Mouse (Mus musculus) forebrain, embryonic 10.5 days (tissue): Measurements from ENCODE around the gene Rreb1. TPM values are rescaled to one million over a fixed set of nuclear protein-coding genes. Genes with fewer than 3 reads are reported as not detected.

Source experiments
- DNase-seq: peaks from one replicate; pipeline ENCODE4 v3.0.0-alpha.2; 2017; ENCODE audit warnings: low spot score; ENCODE audit errors: extremely low spot score
- H3K27ac ChIP-seq: fragments of 300-500 bp; sonication (generic); 2 replicates; pipeline ENCODE4 v1.5.1; 2016; ENCODE audit warnings: mild to moderate bottlenecking
- H3K27me3 ChIP-seq: fragments of 300-500 bp; sonication (generic); 2 replicates; pipeline ENCODE4 v1.6.1; 2016; ENCODE audit warnings: mild to moderate bottlenecking; ENCODE audit not compliant: poor library complexity, severe bottlenecking
- H3K36me3 ChIP-seq: fragments of 300-500 bp; sonication (generic); replicated peaks from 2 replicates; pipeline ENCODE4 v1.6.1; 2016; ENCODE audit warnings: mild to moderate bottlenecking, moderate library complexity
- H3K4me1 ChIP-seq: fragments of 300-500 bp; sonication (generic); 2 replicates; pipeline ENCODE4 v1.6.1; 2016
- H3K4me3 ChIP-seq: fragments of 300-500 bp; sonication (generic); 2 replicates; pipeline ENCODE4 v1.5.1; 2016; ENCODE audit warnings: mild to moderate bottlenecking, moderate library complexity
- H3K9me3 ChIP-seq: fragments of 300-500 bp; sonication (generic); 2 replicates; pipeline ENCODE4 v1.6.1; 2016; ENCODE audit warnings: mild to moderate bottlenecking, moderate library complexity
- WGBS: fragments of 180-500 bp; shearing (Covaris S2); methylation state at CpG from one replicate; pipeline ENCODE4 v1.1.7; 2016; 5-methylcytosine and 5-hydroxymethylcytosine counted together
- polyA plus RNA-seq: library from polyadenylated mRNA; unstranded; fragments of >200 nt; fragmentation: Nextera tagmentation; extraction: Ambion mirVana; gene quantifications from 2 replicates; pipeline ENCODE4 v1.2.1, GENCODE M21; 2016

The Rreb1 gene
- polyA plus RNA-seq, 1 experiment from 2014 or later: 6.6 TPM

DNA sequence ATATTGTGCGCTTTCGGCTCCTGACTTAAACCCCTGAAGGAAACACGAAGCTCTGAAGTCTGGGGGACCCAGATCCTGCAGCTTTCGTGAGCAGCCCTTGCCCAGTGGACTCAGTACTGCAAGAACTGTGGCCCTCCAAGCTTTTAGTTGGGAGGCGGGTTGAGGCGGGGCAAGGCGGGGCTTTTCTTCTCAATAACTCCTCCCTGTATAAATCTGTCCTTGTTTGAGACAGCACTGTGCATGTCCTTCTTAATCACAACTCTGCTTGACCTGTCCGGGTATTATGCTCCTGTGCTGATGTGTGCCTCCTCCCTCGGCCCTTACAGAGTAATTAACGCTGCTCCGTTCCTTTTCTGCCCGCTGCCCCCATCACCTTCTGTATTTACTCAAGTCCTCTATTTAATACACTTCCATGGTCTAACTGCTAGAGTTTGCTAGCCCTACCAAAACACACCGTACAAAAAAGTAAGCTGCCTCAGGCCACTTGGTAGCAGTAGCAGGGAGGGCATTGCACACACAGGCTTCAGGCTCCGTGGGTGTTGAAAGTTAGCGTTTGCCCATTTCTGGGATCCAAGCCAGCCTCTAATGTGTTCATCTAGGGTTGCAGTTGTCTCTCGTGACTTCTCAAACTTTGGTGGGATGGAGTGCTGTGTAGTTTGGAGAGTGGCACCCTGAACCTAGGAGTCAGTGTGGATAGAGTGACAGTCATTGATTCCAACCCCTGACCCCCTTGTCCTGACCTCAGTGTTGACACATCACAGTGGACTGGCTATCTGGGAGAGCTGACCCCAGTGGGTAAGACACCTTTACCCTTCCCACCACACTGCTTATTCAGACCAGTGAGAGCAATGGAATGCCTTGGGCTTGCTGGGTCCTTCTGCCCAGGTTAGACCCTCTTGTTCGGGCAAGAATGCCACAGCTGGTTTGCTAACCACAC, 164.0 kb downstream of the Rreb1 start:
- WGBS: 66% methylated on average over 17 of the region's 17 CpGs
- H3K36me3 ChIP-seq: peaks cover 10% of the 10 kb centered on the region
- no peak overlapping the region for H3K4me3 ChIP-seq
- peak overlapping the region; percentile 35; the same call in 1 of the 2 replicates for H3K27ac ChIP-seq
- peaks cover 11% of the 10 kb centered on the region for H3K4me1 ChIP-seq
- DNase-seq: no peak
- H3K9me3 ChIP-seq: no peaks in the 10 kb centered on the region
- H3K27me3 ChIP-seq: no peaks in the 10 kb centered on the region

DNA sequence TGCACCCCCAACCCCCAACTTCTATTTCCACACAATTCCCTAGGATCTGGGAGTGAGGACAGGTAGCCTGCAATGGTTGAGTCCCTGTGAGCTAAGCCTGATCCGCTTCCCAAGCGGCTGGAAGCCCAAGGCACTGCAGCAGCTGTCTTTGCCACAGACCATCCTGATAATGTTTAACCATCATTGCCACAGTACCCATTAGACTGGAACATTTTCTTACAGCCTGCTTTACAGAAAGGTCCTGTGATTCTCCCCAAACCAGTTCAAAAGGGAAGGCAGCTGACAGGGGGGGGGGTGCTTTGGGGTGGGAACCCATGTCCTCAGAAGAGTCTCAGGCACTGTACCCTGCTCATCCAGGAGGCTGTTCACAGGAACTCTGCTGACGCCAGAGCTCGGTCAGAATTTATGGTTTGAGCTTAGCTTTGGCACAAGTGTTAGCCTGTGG, 164.7 kb downstream of the Rreb1 start:
- H3K36me3 ChIP-seq: peaks cover 16% of the 10 kb centered on the region
- 84% methylated on average over 4 of the region's 4 CpGs for WGBS

DNA sequence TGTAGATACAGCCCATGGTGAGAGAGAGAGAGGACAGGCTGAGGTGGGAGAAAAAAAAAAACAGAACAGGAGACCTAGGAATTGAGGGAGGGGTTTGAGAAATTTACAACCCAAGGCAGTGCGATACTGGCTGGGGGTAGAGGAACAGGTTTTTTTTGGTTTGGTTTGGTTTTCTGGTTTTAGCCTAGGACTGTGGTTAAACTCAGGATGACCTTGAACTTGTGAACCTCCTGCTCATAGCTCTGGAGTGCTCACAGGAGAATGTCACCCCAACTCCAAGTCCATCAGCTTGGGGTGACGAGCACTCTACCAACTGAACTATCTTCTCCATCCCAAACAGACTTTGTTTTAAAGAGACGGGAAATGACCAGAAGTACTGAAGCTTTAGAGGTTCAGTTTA, 165.3 kb downstream of the Rreb1 start:
- no peaks in the 10 kb centered on the region for H3K9me3 ChIP-seq
- H3K27ac ChIP-seq: no peak overlapping the region
- 92% methylated on average over 3 of the region's 3 CpGs for WGBS
- peaks cover 18% of the 10 kb centered on the region for H3K36me3 ChIP-seq
- peaks cover 13% of the 10 kb centered on the region for H3K4me1 ChIP-seq
- DNase-seq: no peak
- H3K27me3 ChIP-seq: no peaks in the 10 kb centered on the region
- H3K4me3 ChIP-seq: no peak overlapping the region

More for the DNA sequence above, 164.7 kb downstream of the Rreb1 start:
- no peak overlapping the region for H3K27ac ChIP-seq
- no peaks in the 10 kb centered on the region for H3K9me3 ChIP-seq
- no peak for DNase-seq
- peaks cover 11% of the 10 kb centered on the region for H3K4me1 ChIP-seq
- H3K4me3 ChIP-seq: no peak overlapping the region
- H3K27me3 ChIP-seq: no peaks in the 10 kb centered on the region

DNA sequence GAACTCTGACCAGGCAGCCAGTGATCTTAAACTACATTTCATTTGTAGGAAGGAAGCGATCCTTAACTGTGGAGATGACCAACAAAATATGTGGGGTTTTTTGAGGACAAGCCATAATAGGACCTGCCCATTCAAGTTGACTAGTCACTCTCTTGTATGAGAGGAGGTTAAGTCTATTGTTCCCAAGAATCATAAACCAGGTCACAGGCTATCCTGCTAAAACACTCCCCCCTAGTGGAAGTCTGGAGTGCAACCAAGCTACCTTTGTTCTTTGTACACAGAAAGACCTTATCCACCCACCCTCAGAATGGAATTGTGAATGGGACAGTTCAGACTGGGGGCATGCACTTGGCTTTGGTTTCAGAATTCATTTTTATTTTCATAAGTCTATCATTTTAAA, 166.1 kb downstream of the Rreb1 start:
- 73% methylated on average over 1 of the region's 1 CpGs for WGBS
- H3K27ac ChIP-seq: no peak overlapping the region
- H3K9me3 ChIP-seq: no peaks in the 10 kb centered on the region
- peaks cover 18% of the 10 kb centered on the region for H3K4me1 ChIP-seq
- H3K27me3 ChIP-seq: no peaks in the 10 kb centered on the region
- DNase-seq: no peak
- peaks cover 25% of the 10 kb centered on the region for H3K36me3 ChIP-seq
- no peak overlapping the region for H3K4me3 ChIP-seq

DNA sequence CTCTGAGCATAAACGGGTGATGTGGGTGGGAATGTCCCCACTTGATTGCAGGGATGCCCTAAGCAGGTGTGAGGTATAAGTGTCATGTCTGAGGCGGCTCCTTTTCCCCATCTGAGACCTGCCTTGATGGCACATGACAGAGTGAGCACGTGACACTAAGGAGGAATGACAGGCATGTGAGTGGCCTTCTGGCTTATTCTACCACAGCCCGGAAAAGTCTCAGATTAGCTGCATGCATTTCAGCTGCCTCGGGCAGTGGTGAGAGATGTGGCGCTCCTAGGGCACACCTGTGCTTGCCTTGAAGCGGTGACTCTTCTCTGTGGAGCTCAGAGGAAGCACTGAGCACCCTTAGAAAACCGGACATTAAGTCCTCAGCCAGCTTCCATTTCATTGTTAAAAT, 167.2 kb downstream of the Rreb1 start:
- H3K4me1 ChIP-seq: peaks cover 18% of the 10 kb centered on the region
- no peak overlapping the region for H3K27ac ChIP-seq
- 81% methylated on average over 8 of the region's 8 CpGs for WGBS
- peaks cover 31% of the 10 kb centered on the region for H3K36me3 ChIP-seq
- DNase-seq: no peak
- no peaks in the 10 kb centered on the region for H3K27me3 ChIP-seq
- no peaks in the 10 kb centered on the region for H3K9me3 ChIP-seq
- no peak overlapping the region for H3K4me3 ChIP-seq

DNA sequence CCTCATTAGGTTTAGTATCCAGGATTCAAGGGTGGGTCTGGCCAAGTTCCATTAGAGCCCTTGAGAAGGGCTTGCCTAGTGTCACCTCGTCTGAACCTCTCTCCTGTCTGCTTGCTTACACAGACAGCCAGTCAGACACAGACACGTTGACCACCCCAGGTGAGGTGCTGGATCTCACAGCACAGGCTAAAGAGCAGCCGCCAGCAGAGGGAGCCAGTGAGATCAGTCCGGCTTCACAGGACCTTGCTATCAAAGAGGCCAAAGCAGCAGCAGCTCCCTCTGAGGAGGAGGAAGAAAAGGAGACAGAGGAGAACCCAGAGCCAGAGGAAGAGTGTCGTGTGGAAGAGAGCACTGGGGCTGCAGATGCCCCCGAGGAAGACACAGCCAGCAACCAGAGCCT, 168.5 kb downstream of the Rreb1 start:
- Histone ChIP-seq H3K4me1 (peaks cover 12% of the 10 kb centered on the region), H3K27me3 (no peaks in the 10 kb centered on the region), H3K36me3 (peaks cover 33% of the 10 kb centered on the region), H3K4me3 (no peak overlapping the region), H3K27ac (no peak overlapping the region), H3K9me3 (no peaks in the 10 kb centered on the region)
- DNase-seq: peak; percentile 80
- 24% methylated on average over 6 of the region's 6 CpGs for WGBS

DNA sequence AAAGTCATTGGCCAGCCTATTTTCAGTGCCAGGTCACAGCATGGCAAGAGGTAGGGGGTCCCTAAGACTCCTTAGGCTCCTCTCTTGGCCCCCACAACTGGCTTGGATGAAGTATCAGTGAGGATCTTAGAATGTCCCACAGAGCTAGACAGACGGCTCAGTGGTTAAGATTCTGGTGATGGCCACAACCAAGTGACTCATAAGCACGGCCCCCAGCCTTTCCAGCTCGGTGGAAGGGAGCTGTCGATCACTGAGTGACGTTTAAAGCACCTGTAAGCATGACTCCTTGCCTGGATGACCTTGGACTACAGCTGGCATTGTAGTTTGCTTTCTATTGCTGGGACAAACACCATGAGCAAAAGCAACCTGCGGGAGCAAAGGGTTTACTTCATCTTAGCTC, 174.8 kb downstream of the Rreb1 start:
- 87% methylated on average over 6 of the region's 6 CpGs for WGBS
- H3K27me3 ChIP-seq: no peaks in the 10 kb centered on the region
- H3K27ac ChIP-seq: no peak overlapping the region
- H3K36me3 ChIP-seq: peaks cover 22% of the 10 kb centered on the region
- DNase-seq: no peak
- H3K9me3 ChIP-seq: no peaks in the 10 kb centered on the region
- H3K4me3 ChIP-seq: no peak overlapping the region
- H3K4me1 ChIP-seq: 0 out of 2 replicates have a peak, but pooled peaks cover 7% of the 10 kb centered on the region

DNA sequence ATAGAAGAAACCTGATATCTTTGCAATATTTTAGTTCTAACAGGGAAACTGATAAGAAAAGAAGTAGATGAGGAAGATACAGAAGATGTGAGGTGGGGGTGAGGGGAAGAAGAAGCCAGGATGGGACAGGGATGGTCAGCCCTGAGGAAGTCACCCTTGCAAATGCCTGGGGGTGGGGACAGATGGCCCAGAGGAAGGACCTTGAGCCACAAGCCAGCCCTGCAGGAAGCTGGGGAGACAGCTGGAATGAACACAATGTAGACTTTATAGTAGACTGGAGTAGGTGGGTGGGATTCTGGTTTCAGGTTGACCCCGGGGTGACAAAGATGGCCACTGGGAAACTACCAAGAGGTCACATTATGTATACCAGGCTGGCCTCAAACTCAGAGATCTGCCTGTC, 176.1 kb downstream of the Rreb1 start:
- WGBS: 85% methylated on average over 1 of the region's 1 CpGs
- Histone ChIP-seq H3K36me3 (peaks cover 10% of the 10 kb centered on the region), H3K27me3 (no peaks in the 10 kb centered on the region), H3K27ac (no peak overlapping the region), H3K4me1 (no peaks in the 10 kb centered on the region), H3K4me3 (no peak overlapping the region), H3K9me3 (no peaks in the 10 kb centered on the region; the same call in 1 of the 2 replicates)
- no peak for DNase-seq

DNA sequence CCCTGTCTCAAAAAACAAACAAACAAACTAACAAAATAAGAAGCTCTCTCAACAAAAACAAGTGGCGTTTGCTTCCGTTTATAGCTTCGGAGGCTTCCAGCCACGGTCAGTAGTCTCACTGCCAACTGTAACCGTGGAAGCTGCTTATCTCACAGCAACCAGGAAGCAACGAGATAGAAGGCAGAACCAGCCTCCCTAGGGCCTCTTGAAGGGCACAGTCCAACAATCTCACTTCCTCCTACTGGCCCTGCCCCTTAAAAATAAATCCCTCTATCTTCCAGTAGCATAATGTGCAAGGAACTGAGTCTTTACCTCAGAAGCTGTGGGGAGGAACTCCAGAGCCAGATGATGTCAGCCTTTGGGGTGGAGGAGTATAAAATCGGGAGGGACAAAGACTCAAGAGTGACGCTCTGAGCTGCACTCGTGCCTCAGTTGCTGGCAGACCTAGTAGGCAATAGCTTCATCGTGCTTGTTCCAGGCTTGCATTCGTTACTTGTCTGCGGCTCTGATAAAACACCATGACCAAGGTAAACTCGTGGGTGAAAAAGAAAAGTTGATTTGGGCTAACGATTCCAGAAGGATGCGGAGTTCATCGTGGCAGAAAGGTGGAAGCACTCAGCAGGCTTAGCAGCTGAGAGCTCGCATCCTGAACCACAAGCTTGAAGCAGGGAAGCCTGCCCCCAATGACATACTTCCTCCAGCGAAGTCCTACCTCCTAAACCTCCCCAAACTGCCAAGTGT, 180.5 kb downstream of the Rreb1 start:
- no peak for DNase-seq
- 92% methylated on average over 18 of the region's 18 CpGs for WGBS
- H3K9me3 ChIP-seq: no peaks in the 10 kb centered on the region; the same call in 1 of the 2 replicates
- H3K4me1 ChIP-seq: peaks cover 6% of the 10 kb centered on the region
- H3K27me3 ChIP-seq: no peaks in the 10 kb centered on the region
- no peaks in the 10 kb centered on the region for H3K36me3 ChIP-seq
- no peak overlapping the region for H3K27ac ChIP-seq
- H3K4me3 ChIP-seq: no peak overlapping the region

DNA sequence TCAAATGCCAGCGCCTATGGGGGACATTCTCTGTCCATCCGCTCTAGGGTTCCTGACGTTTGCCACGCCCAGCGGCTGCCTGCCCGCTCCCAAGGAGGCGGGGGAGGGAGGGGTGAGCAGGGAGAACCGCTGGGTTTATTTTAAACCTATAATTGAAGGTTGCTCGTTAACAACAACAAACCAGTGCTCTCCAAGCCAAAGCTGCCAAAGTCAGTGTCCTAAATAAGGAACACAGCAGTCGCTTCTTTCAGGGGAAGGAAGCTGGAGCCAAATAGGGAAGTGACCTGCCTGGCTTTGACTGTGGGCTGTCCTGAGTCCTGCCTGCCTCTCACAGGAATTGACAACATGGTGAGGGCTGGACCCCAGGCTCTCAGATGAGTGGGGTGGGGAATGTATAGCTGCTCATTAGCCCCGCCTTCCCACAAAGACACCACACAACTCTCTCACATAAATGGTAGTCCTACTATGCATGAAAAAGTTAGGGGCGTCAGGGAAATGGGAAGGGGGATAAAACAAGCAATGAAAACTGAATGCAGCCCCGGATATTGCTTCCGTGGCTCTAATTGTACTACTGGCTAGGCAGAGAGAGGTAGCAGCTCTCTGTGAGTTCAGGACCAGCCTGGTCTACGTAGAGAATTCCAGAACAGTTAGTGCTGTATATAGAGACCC, 181.2 kb downstream of the Rreb1 start:
- 81% methylated on average over 15 of the region's 15 CpGs for WGBS
- H3K4me1 ChIP-seq: peaks cover 13% of the 10 kb centered on the region
- no peak overlapping the region for H3K4me3 ChIP-seq
- H3K36me3 ChIP-seq: no peaks in the 10 kb centered on the region
- no peak for DNase-seq
- peaks cover 7% of the 10 kb centered on the region for H3K27me3 ChIP-seq
- no peaks in the 10 kb centered on the region; the same call in 1 of the 2 replicates for H3K9me3 ChIP-seq
- no peak overlapping the region for H3K27ac ChIP-seq

DNA sequence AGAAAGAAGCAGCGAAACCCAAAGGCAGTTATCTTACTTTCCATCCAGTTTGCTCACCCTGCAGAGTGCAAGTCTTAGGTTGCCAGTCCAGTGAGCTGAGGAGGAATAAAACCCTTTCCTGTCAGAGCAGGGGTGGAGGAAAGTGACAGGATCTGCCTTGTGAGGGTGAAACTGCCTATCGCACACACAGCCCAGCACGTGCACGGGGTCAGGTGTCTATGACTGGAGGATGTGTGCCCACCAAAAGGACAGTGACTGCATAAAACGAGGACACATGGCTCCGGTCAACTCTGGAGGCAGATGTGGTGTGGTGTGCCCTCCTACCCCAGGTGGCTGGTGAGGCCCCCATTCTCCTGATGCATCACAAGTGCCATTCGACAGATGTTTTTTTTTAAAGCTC, 181.7 kb downstream of the Rreb1 start:
- H3K36me3 ChIP-seq: no peaks in the 10 kb centered on the region
- 90% methylated on average over 7 of the region's 7 CpGs for WGBS
- no peaks in the 10 kb centered on the region; the same call in 1 of the 2 replicates for H3K9me3 ChIP-seq
- H3K4me3 ChIP-seq: no peak overlapping the region
- DNase-seq: no peak
- H3K27me3 ChIP-seq: peaks cover 12% of the 10 kb centered on the region
- H3K4me1 ChIP-seq: peaks cover 18% of the 10 kb centered on the region
- no peak overlapping the region for H3K27ac ChIP-seq

DNA sequence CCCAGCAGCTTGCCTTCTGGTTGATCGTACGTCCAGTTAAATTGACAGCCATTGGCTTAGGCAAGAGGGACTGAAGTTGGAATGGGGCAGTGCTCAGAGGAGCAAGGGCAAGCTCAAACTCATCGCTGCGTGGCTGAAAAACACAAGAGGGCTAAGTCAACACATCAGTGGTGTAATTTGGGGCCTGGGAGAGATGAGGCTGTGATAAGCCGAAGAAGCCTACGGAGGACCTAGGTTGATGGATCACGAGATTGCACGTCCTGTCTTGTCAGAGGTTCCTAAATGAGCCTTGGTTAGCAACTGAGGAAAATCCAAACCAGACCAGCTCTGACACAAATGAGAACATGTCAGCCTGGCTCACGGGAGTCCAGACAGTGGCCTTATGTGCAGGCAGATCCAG, 184.3 kb downstream of the Rreb1 start:
- H3K4me1 ChIP-seq: peaks cover 44% of the 10 kb centered on the region
- WGBS: 90% methylated on average over 9 of the region's 9 CpGs
- no peak overlapping the region for H3K4me3 ChIP-seq
- H3K27ac ChIP-seq: no peak overlapping the region
- no peak for DNase-seq
- H3K27me3 ChIP-seq: peaks cover 17% of the 10 kb centered on the region
- H3K9me3 ChIP-seq: no peaks in the 10 kb centered on the region; the same call in 1 of the 2 replicates
- H3K36me3 ChIP-seq: no peaks in the 10 kb centered on the region
